Mouse (Mus musculus) embryonic facial prominence, embryonic 15.5 days (tissue): ENCODE results near the gene Lrp1. TPM values are rescaled to one million over a fixed set of nuclear protein-coding genes. Genes with fewer than 3 reads are reported as not detected.

ENCODE experiments used
- ATAC-seq: fragments of 200-750 bp; cut with Nextera tagmentation; 2 replicates; pipeline ENCODE4 v1.8.0; 2017; ENCODE audit warnings: low read depth, moderate TSS enrichment; ENCODE audit not compliant: insufficient number of reproducible peaks, low FRiP score, low TSS enrichment
- H3K27ac ChIP-seq: fragments of 300-500 bp; sonication (generic); replicated peaks from 2 replicates; pipeline ENCODE4 v1.5.1; 2015; ENCODE audit warnings: mild to moderate bottlenecking, inconsistent platforms
- H3K27me3 ChIP-seq: fragments of 300-500 bp; sonication (generic); 2 replicates; pipeline ENCODE4 v1.6.1; 2015; ENCODE audit warnings: inconsistent platforms
- H3K36me3 ChIP-seq: fragments of 300-500 bp; sonication (generic); 2 replicates; pipeline ENCODE4 v1.6.1; 2015; ENCODE audit warnings: mild to moderate bottlenecking, inconsistent platforms
- H3K4me1 ChIP-seq: fragments of 300-500 bp; sonication (generic); 2 replicates; pipeline ENCODE4 v1.6.1; 2015; ENCODE audit warnings: inconsistent platforms
- H3K4me2 ChIP-seq: fragments of 300-500 bp; sonication (generic); replicated peaks from 2 replicates; pipeline ENCODE4 v1.6.1; 2015; ENCODE audit warnings: mild to moderate bottlenecking, inconsistent platforms
- H3K4me3 ChIP-seq: fragments of 300-500 bp; sonication (generic); replicated peaks from 2 replicates; pipeline ENCODE4 v1.5.1; 2015; ENCODE audit warnings: mild to moderate bottlenecking, inconsistent platforms
- H3K9ac ChIP-seq: fragments of 300-500 bp; sonication (generic); 2 replicates; pipeline ENCODE4 v1.6.1; 2015; ENCODE audit warnings: inconsistent platforms
- H3K9me3 ChIP-seq: fragments of 300-500 bp; sonication (generic); replicated peaks from 2 replicates; pipeline ENCODE4 v1.6.1; 2016; ENCODE audit warnings: inconsistent platforms
- WGBS: fragments of 180-500 bp; shearing (Covaris S2); methylation state at CpG from one replicate; pipeline ENCODE4 v1.1.7; 2015; 5-methylcytosine and 5-hydroxymethylcytosine counted together
- polyA plus RNA-seq: library from polyadenylated mRNA; unstranded; fragments of >200 nt; fragmentation: Nextera tagmentation; extraction: Ambion mirVana; gene quantifications from 2 replicates; pipeline ENCODE4 v1.2.1, GENCODE M21; 2015

Gene Lrp1
- polyA plus RNA-seq, 1 experiment from 2014 or later, result 163 TPM

GRCm38 (mm10) chr10:127587776-127588175 is 33.2 kb downstream of the Lrp1 start:
- H3K4me1 ChIP-seq, result peaks cover 8% of the 10 kb centered on the region; the same call in 1 of the 2 replicates
- no peak for ATAC-seq
- WGBS, result 90% methylated on average over 8 of the region's 8 CpGs
- H3K9me3 ChIP-seq, result no peaks in the 10 kb centered on the region
- H3K27ac ChIP-seq, result no peak overlapping the region
- H3K4me3 ChIP-seq, result no peak overlapping the region
- H3K4me2 ChIP-seq, result no peak overlapping the region
- H3K36me3 ChIP-seq, result peaks cover 94% of the 10 kb centered on the region
- H3K27me3 ChIP-seq, result no peaks in the 10 kb centered on the region
- H3K9ac ChIP-seq, result no peak overlapping the region

- 69% methylated on average over 4 of the region's 4 CpGs for WGBS
- no peak for ATAC-seq
Measured at GRCm38 (mm10) chr10:127586209-127586608, 34.7 kb downstream of the Lrp1 start.

DNA sequence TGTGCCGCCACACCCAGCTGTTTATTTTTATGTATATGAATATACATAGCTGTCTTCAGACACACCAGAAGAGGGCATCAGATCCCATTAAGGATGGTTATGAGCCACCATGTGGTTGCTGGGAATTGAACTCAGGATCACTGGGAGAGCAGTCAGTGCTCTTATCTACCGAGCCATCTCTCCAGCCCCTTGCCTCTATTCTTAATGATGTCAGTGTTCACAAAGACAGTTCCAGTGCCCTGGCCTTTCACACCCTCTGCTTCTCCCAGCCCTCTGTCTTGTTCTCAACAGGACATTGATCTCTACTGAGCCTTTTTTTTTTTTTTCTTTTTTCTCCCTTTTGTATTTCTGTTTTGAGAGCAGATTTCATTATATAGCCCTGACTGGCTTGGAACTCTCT is 35.4 kb downstream of the Lrp1 start:
- H3K4me3 ChIP-seq, result no peak overlapping the region
- H3K4me1 ChIP-seq, result no peaks in the 10 kb centered on the region
- H3K4me2 ChIP-seq, result no peak overlapping the region
- H3K27me3 ChIP-seq, result no peaks in the 10 kb centered on the region
- H3K9ac ChIP-seq, result no peak overlapping the region
- no peaks in the 10 kb centered on the region for H3K9me3 ChIP-seq
- H3K27ac ChIP-seq, result no peak overlapping the region
- no peak for ATAC-seq
- H3K36me3 ChIP-seq, result peaks cover 94% of the 10 kb centered on the region
- WGBS, result 82% methylated on average over 2 of the region's 2 CpGs

More at GRCm38 (mm10) chr10:127586209-127586608, 34.7 kb downstream of the Lrp1 start:
- Histone ChIP-seq H3K4me2 (no peak overlapping the region), H3K4me3 (no peak overlapping the region), H3K9ac (no peak overlapping the region), H3K27me3 (no peaks in the 10 kb centered on the region), H3K9me3 (no peaks in the 10 kb centered on the region), H3K27ac (no peak overlapping the region), H3K4me1 (0 out of 2 replicates have a peak, but pooled peaks cover 3% of the 10 kb centered on the region), H3K36me3 (peaks cover 94% of the 10 kb centered on the region)

- Histone ChIP-seq H3K36me3 (peaks cover 93% of the 10 kb centered on the region), H3K27me3 (no peaks in the 10 kb centered on the region), H3K4me2 (no peak overlapping the region), H3K9me3 (no peaks in the 10 kb centered on the region), H3K9ac (no peak overlapping the region), H3K4me3 (no peak overlapping the region), H3K4me1 (no peaks in the 10 kb centered on the region), H3K27ac (no peak overlapping the region)
- WGBS, result 81% methylated on average over 8 of the region's 8 CpGs
- no peak for ATAC-seq
Measured at GRCm38 (mm10) chr10:127583649-127584048, 37.3 kb downstream of the Lrp1 start.

- H3K4me3 ChIP-seq, result no peak overlapping the region
- H3K4me2 ChIP-seq, result no peak overlapping the region
- ATAC-seq, result no peak
- H3K4me1 ChIP-seq, result 0 out of 2 replicates have a peak, but pooled peaks cover 5% of the 10 kb centered on the region
- H3K27me3 ChIP-seq, result no peaks in the 10 kb centered on the region
- H3K9ac ChIP-seq, result no peak overlapping the region
- H3K27ac ChIP-seq, result no peak overlapping the region
- H3K9me3 ChIP-seq, result no peaks in the 10 kb centered on the region
- WGBS, result 90% methylated on average over 9 of the region's 9 CpGs
- H3K36me3 ChIP-seq, result peaks cover 96% of the 10 kb centered on the region
Measured at GRCm38 (mm10) chr10:127581291-127581690, 39.7 kb downstream of the Lrp1 start.

- Histone ChIP-seq H3K27ac (no peak overlapping the region), H3K4me1 (0 out of 2 replicates have a peak, but pooled peaks cover 5% of the 10 kb centered on the region), H3K4me3 (no peak overlapping the region), H3K27me3 (no peaks in the 10 kb centered on the region), H3K4me2 (no peak overlapping the region), H3K36me3 (peaks cover 98% of the 10 kb centered on the region), H3K9me3 (no peaks in the 10 kb centered on the region), H3K9ac (no peak overlapping the region)
- WGBS, result 88% methylated on average over 15 of the region's 15 CpGs
- no peak for ATAC-seq
Measured at GRCm38 (mm10) chr10:127577982-127578381, 43.0 kb downstream of the Lrp1 start.

GRCm38 (mm10) chr10:127577156-127577555 is 43.8 kb downstream of the Lrp1 start:
- Histone ChIP-seq H3K9ac (peak overlapping the region; percentile 4; the same call in 1 of the 2 replicates), H3K4me3 (no peak overlapping the region), H3K27ac (no peak overlapping the region), H3K36me3 (peaks cover 98% of the 10 kb centered on the region), H3K27me3 (no peaks in the 10 kb centered on the region), H3K4me1 (0 out of 2 replicates have a peak, but pooled peaks cover 5% of the 10 kb centered on the region), H3K4me2 (no peak overlapping the region), H3K9me3 (no peaks in the 10 kb centered on the region)
- no peak for ATAC-seq
- 77% methylated on average over 9 of the region's 9 CpGs for WGBS

GRCm38 (mm10) chr10:127576381-127576961 is 44.5 kb downstream of the Lrp1 start:
- 0 out of 2 replicates have a peak, but pooled peaks cover 5% of the 10 kb centered on the region for H3K4me1 ChIP-seq
- H3K4me2 ChIP-seq, result no peak overlapping the region
- H3K9ac ChIP-seq, result 0 out of 2 replicates have a peak overlapping the region, but pooled peaks have one; percentile 4
- ATAC-seq, result no peak
- no peak overlapping the region for H3K4me3 ChIP-seq
- 63% methylated on average over 18 of the region's 18 CpGs for WGBS
- 0 out of 2 replicates have a peak overlapping the region, but pooled peaks have one; percentile 4 for H3K27ac ChIP-seq
- H3K36me3 ChIP-seq, result peaks cover 98% of the 10 kb centered on the region
- no peaks in the 10 kb centered on the region for H3K27me3 ChIP-seq
- no peaks in the 10 kb centered on the region for H3K9me3 ChIP-seq

DNA sequence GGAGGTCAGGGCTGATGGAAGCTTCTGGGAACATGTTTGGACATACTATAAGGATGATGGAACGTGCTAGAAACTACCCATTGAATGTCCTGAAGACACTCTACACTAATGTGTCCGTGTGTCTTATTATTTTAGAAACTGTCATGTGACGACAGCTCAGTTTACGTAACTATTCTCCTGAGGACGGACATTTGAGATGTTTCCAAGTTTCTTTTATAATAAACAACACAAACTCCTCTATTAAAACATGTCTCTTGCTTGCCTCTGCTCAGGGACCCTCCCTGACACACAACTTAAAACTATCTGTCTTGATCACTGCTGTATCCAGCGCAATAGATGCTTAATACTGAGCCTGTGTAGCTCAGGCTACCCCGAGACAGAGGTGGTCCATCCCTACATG is 45.2 kb downstream of the Lrp1 start:
- H3K36me3 ChIP-seq, result peaks cover 98% of the 10 kb centered on the region

GRCm38 (mm10) chr10:127572281-127572680 is 48.7 kb downstream of the Lrp1 start:
- Histone ChIP-seq H3K4me1 (0 out of 2 replicates have a peak, but pooled peaks cover 12% of the 10 kb centered on the region), H3K4me3 (no peak overlapping the region), H3K27me3 (no peaks in the 10 kb centered on the region), H3K27ac (no peak overlapping the region), H3K4me2 (no peak overlapping the region), H3K9me3 (no peaks in the 10 kb centered on the region), H3K36me3 (peaks cover 82% of the 10 kb centered on the region), H3K9ac (no peak overlapping the region)
- no peak for ATAC-seq
- 92% methylated on average over 5 of the region's 5 CpGs for WGBS

More for the DNA sequence above, 45.2 kb downstream of the Lrp1 start:
- Histone ChIP-seq H3K9me3 (no peaks in the 10 kb centered on the region), H3K4me1 (0 out of 2 replicates have a peak, but pooled peaks cover 5% of the 10 kb centered on the region), H3K4me3 (no peak overlapping the region), H3K27me3 (no peaks in the 10 kb centered on the region), H3K4me2 (no peak overlapping the region), H3K9ac (no peak overlapping the region), H3K27ac (no peak overlapping the region)
- ATAC-seq, result no peak
- 80% methylated on average over 7 of the region's 7 CpGs for WGBS

DNA sequence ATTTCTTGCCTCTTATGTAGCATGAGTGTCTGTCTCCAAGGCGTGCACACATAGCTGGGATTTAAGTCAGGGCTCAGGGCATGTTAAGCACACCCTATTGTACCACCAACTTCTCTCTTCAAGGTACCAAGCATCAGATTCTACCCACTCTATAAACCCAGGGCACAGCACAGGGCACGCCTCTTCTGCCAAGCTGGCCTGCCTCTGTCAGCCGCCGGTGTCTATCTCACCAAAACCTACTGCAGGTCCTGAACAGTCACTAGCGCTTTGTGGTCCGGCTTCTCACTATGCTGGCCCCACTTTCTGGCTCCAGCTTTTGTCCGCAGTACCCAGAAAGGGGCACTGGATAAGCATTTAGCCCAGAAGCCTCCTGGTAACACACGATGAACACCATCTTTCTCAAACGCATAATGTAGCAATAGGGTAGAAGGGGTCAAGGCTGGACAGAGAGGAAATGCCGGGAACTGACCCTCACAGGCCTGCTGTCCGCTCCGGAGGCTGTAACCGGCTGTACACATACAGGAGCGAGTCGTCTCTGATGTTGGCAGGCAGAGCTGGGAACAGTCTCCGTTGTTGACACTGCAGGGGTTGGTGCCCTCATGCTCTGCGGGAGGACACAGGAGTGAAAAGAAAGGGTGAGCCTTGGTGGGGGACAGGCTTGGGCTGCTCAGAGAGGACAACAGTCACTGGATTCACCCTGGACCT is 49.9 kb downstream of the Lrp1 start:
- Histone ChIP-seq H3K4me2 (no peak overlapping the region), H3K9ac (no peak overlapping the region), H3K36me3 (peaks cover 82% of the 10 kb centered on the region), H3K4me3 (no peak overlapping the region), H3K4me1 (0 out of 2 replicates have a peak, but pooled peaks cover 7% of the 10 kb centered on the region), H3K27ac (peak overlapping the region; percentile 48; the same call in 1 of the 2 replicates), H3K27me3 (no peaks in the 10 kb centered on the region), H3K9me3 (no peaks in the 10 kb centered on the region)
- ATAC-seq, result no peak
- 89% methylated on average over 17 of the region's 17 CpGs for WGBS
